8 mouse cellular contexts compared by ENCODE assay signal in the genomic region with DNA sequence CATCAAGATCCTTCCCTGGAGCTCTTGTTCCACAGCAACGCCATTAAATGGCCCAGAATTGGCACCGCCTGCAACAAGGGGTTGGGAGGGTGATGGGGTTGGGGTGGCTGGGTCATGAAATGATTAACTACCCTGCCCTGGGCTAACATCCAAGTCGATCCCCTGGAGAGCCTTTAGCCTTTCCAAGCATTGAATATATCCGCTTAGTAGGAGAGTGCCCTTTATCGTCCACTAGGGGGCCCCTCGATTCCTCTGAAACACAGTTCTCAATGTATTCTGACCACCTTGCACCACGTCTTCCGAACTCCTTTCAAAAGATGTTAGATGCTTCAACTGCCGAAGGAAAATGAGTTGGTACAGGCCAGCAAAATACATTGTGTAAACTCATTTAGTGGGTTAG. TPM values are rescaled to one million over a fixed set of nuclear protein-coding genes. Genes with fewer than 3 reads are reported as not detected.
A peak's percentile ranks its signal among the peaks of the same experiment; 100 is the strongest.
DNase-seq lines count a peak whose midpoint lies in the region; ATAC-seq and TF ChIP-seq lines count a peak whose summit lies in the region.

No protein-coding gene starts in this region.

- 0 out of 2 replicates have a peak, but pooled peaks cover 3% of the 10 kb centered on the region for H3K27me3 ChIP-seq in forebrain, embryonic 12.5 days
- H3K27me3 ChIP-seq in forebrain, embryonic 16.5 days (replicated peaks; ENCODE audit: control insufficient read depth, insufficient read depth, low read length) = no peaks in the 10 kb centered on the region
- H3K27me3 ChIP-seq in limb, embryonic 14.5 days (ENCODE audit: control insufficient read depth, insufficient read depth, low read length) = no peaks in the 10 kb centered on the region

- peak; percentile 9 to 40 for DNase-seq in CD8-positive naive resting alpha-beta T cell, adult 2 months (ENCODE audit: low read depth in 2 of 2, low spot score in 2 of 2)
- DNase-seq in brain, embryonic 14.5 days (ENCODE audit: low read depth) = peak; percentile 77
- peak; percentile 33 to 53 for DNase-seq in heart, postnatal 14 days
- peak; percentile 75 for DNase-seq in limb, embryonic 14.5 days (ENCODE audit: low spot score)
- DNase-seq in neural tube, embryonic 10.5 days (ENCODE audit: extremely low spot score, low spot score) = peak; percentile 50
- peak; percentile 58 for DNase-seq in thymus, postnatal 4 days

- H3K36me3 ChIP-seq in forebrain, embryonic 12.5 days (replicated peaks) = 0 out of 2 replicates have a peak, but pooled peaks cover 4% of the 10 kb centered on the region
- no peaks in the 10 kb centered on the region for H3K36me3 ChIP-seq in forebrain, embryonic 16.5 days (ENCODE audit: control insufficient read depth, insufficient read depth)
- no peaks in the 10 kb centered on the region for H3K36me3 ChIP-seq in limb, embryonic 14.5 days (ENCODE audit: control insufficient read depth, insufficient read depth, low read length)

- peak; percentile 42; the same call in 1 of the 2 replicates for ATAC-seq in forebrain, embryonic 12.5 days (ENCODE audit: low FRiP score)
- no peak for ATAC-seq in forebrain, embryonic 16.5 days
- 0 out of 2 replicates have a peak, but pooled peaks have one; percentile 34 for ATAC-seq in limb, embryonic 14.5 days (ENCODE audit: low FRiP score, low read depth)

- no peak for TF ChIP-seq POLR2A in brain, embryonic 14.5 days (IDR thresholded peaks at IDR 0.05; ENCODE audit: borderline replicate concordance, extremely low read depth, insufficient read depth, insufficient read length, poor library complexity, severe bottlenecking)
- TF ChIP-seq POLR2A in limb, embryonic 14.5 days (IDR thresholded peaks at IDR 0.05; ENCODE audit: borderline replicate concordance, extremely low read depth, insufficient read depth, insufficient read length) = no peak

- 7% methylated on average over 9 of the region's 9 CpGs for WGBS in forebrain, embryonic 12.5 days
- WGBS in forebrain, embryonic 16.5 days = 5% methylated on average over 9 of the region's 9 CpGs
- 3% methylated on average over 9 of the region's 9 CpGs for WGBS in limb, embryonic 14.5 days

- H3K9ac ChIP-seq in forebrain, embryonic 12.5 days = no peak overlapping the region
- no peak overlapping the region for H3K9ac ChIP-seq in forebrain, embryonic 16.5 days (replicated peaks; ENCODE audit: low read depth, low read length)
- no peak overlapping the region for H3K9ac ChIP-seq in limb, embryonic 14.5 days (ENCODE audit: low read depth, low read length, severe bottlenecking)

- H3K4me2 ChIP-seq in forebrain, embryonic 12.5 days = no peak overlapping the region
- no peak overlapping the region for H3K4me2 ChIP-seq in forebrain, embryonic 16.5 days (ENCODE audit: low read length)
- no peak overlapping the region for H3K4me2 ChIP-seq in limb, embryonic 14.5 days (replicated peaks; ENCODE audit: low read depth, low read length, severe bottlenecking)

- H3K4me3 ChIP-seq in forebrain, embryonic 12.5 days (replicated peaks) = no peak overlapping the region
- no peak overlapping the region for H3K4me3 ChIP-seq in forebrain, embryonic 16.5 days (replicated peaks; ENCODE audit: low read length)
- no peak overlapping the region for H3K4me3 ChIP-seq in limb, embryonic 14.5 days (replicated peaks; ENCODE audit: low read length)

- H3K4me1 ChIP-seq in forebrain, embryonic 12.5 days = peaks cover 11% of the 10 kb centered on the region
- H3K4me1 ChIP-seq in forebrain, embryonic 16.5 days (replicated peaks; ENCODE audit: control insufficient read depth, insufficient read depth, low read length) = peaks cover 10% of the 10 kb centered on the region
- H3K4me1 ChIP-seq in limb, embryonic 14.5 days (ENCODE audit: control insufficient read depth, insufficient read depth, low read length) = peaks cover 7% of the 10 kb centered on the region

- no peak overlapping the region for H3K27ac ChIP-seq in forebrain, embryonic 12.5 days
- no peak overlapping the region for H3K27ac ChIP-seq in forebrain, embryonic 16.5 days (ENCODE audit: low read length)
- no peak overlapping the region for H3K27ac ChIP-seq in limb, embryonic 14.5 days (replicated peaks; ENCODE audit: low read depth, low read length)

- TF ChIP-seq CTCF in brain, embryonic 14.5 days (IDR thresholded peaks at IDR 0.05; ENCODE audit: borderline replicate concordance, extremely low read depth, insufficient read depth, insufficient read length) = peak; percentile 64; the same call in 1 of the 2 replicates

- intact Hi-C loops in heart, postnatal 14 days (cut with DNase I) = loop anchor here (5.0 kb wide), 1 partner anchor 532 kb away; no protein-coding TSS in a partner anchor

- H3K9me3 ChIP-seq in forebrain, embryonic 12.5 days = no peaks in the 10 kb centered on the region
- 0 out of 2 replicates have a peak, but pooled peaks cover 3% of the 10 kb centered on the region for H3K9me3 ChIP-seq in forebrain, embryonic 16.5 days (ENCODE audit: control insufficient read depth, low read length)
- no peaks in the 10 kb centered on the region for H3K9me3 ChIP-seq in limb, embryonic 14.5 days (ENCODE audit: control insufficient read depth, low read length)

RNA-seq across cellular contexts. Expression of a gene that starts 2.2 kb away (rescaled TPM):
- 39.8 and 40.3 TPM in 2 replicates for polyA plus RNA-seq in forebrain, embryonic 12.5 days (2016; fragmentation: Nextera tagmentation; extraction: Ambion mirVana)
- 30.0 and 30.7 TPM in 2 replicates for polyA plus RNA-seq in forebrain, embryonic 16.5 days (2015; fragmentation: Nextera tagmentation; extraction: Ambion mirVana)
- 31.7 and 39.4 TPM in 2 replicates for polyA plus RNA-seq in brain, embryonic 14.5 days (2012; rRNA removed)
- total RNA-seq in heart, postnatal 14 days (2021) = 10 to 100 TPM in 1 of 2 experiments, 1 to 10 TPM in 1; 9.8 to 10.2 TPM
- polyA plus RNA-seq in limb, embryonic 14.5 days (2012; rRNA removed) = 41.4 and 46.7 TPM in 2 replicates
- polyA plus RNA-seq in limb, embryonic 14.5 days (2014; fragmentation: Nextera tagmentation; extraction: Ambion mirVana) = 31.9 and 41.4 TPM in 2 replicates

RNA-seq across cellular contexts. Expression of a gene that starts 22.7 kb away (rescaled TPM):
- polyA plus RNA-seq in forebrain, embryonic 12.5 days (2016; fragmentation: Nextera tagmentation; extraction: Ambion mirVana) = not detected in 2 replicates
- not detected in 2 replicates for polyA plus RNA-seq in forebrain, embryonic 16.5 days (2015; fragmentation: Nextera tagmentation; extraction: Ambion mirVana)
- polyA plus RNA-seq in brain, embryonic 14.5 days (2012; rRNA removed) = not detected in 2 replicates
- not detected for total RNA-seq in heart, postnatal 14 days (2021)
- not detected in 2 replicates for polyA plus RNA-seq in limb, embryonic 14.5 days (2012; rRNA removed)
- not detected in 2 replicates for polyA plus RNA-seq in limb, embryonic 14.5 days (2014; fragmentation: Nextera tagmentation; extraction: Ambion mirVana)

RNA-seq across cellular contexts. Expression of a gene that starts 54.6 kb away (rescaled TPM):
- 26.4 and 26.6 TPM in 2 replicates for polyA plus RNA-seq in forebrain, embryonic 12.5 days (2016; fragmentation: Nextera tagmentation; extraction: Ambion mirVana)
- 17.7 and 20.9 TPM in 2 replicates for polyA plus RNA-seq in forebrain, embryonic 16.5 days (2015; fragmentation: Nextera tagmentation; extraction: Ambion mirVana)
- 50.6 and 53.9 TPM in 2 replicates for polyA plus RNA-seq in brain, embryonic 14.5 days (2012; rRNA removed)
- total RNA-seq in heart, postnatal 14 days (2021) = 10 to 100 TPM; 37.9 to 43.9 TPM
- 41.0 and 49.9 TPM in 2 replicates for polyA plus RNA-seq in limb, embryonic 14.5 days (2012; rRNA removed)
- 27.8 and 29.6 TPM in 2 replicates for polyA plus RNA-seq in limb, embryonic 14.5 days (2014; fragmentation: Nextera tagmentation; extraction: Ambion mirVana)

Comparison
In these comparisons a context has a peak if more than half of its experiments do, and no peak if none do; other contexts are left out.
1. DNase-seq: peak in every context shown above with its lines; median percentile 77 in brain, embryonic 14.5 days; 75 in limb, embryonic 14.5 days; 58 in thymus, postnatal 4 days; 50 in neural tube, embryonic 10.5 days; 43 in heart, postnatal 14 days; 24 in CD8-positive naive resting alpha-beta T cell, adult 2 months.